Mouse (Mus musculus) G1E-ER4 (cell line): ENCODE measurements around the gene Tmem156. TPM values are rescaled to one million over a fixed set of nuclear protein-coding genes. Genes with fewer than 3 reads are reported as not detected.

Experiments
- GATA1 ChIP-seq: IDR thresholded peaks from one replicate; pipeline ENCODE4 v1.8.0; 2012; ENCODE audit warnings: low read length, inconsistent platforms
- polyA plus RNA-seq: library from polyadenylated mRNA; stranded (reverse); fragments of >175 nt; gene quantifications from 2 replicates; pipeline ENCODE4 v1.2.3, GENCODE M21; 2012

Gene Tmem156
- polyA plus RNA-seq, 1 experiment = not detected

- no peak for TF ChIP-seq GATA1
These were observed 52.9 kb downstream of the Tmem156 start for GRCm38 (mm10) chr5:65038811-65039571.

- no peak for TF ChIP-seq GATA1
These were observed 53.6 kb downstream of the Tmem156 start for GRCm38 (mm10) chr5:65038305-65038704.

GRCm38 (mm10) chr5:65036597-65036996 is 55.3 kb downstream of the Tmem156 start:
- no peak for TF ChIP-seq GATA1

GRCm38 (mm10) chr5:65028019-65028418 is 63.9 kb downstream of the Tmem156 start:
- no peak for TF ChIP-seq GATA1

- TF ChIP-seq GATA1 = no peak
These were observed 65.2 kb downstream of the Tmem156 start for GRCm38 (mm10) chr5:65026776-65027175.

GRCm38 (mm10) chr5:65025916-65026315 is 66.0 kb downstream of the Tmem156 start:
- TF ChIP-seq GATA1 = no peak

- no peak for TF ChIP-seq GATA1
These were observed 67.3 kb downstream of the Tmem156 start for GRCm38 (mm10) chr5:65024641-65025040.

GRCm38 (mm10) chr5:65022006-65022405 is 69.9 kb downstream of the Tmem156 start:
- no peak for TF ChIP-seq GATA1

- no peak for TF ChIP-seq GATA1
These were observed 72.1 kb downstream of the Tmem156 start for GRCm38 (mm10) chr5:65019823-65020222.

- TF ChIP-seq GATA1 = no peak
These were observed 72.8 kb downstream of the Tmem156 start for GRCm38 (mm10) chr5:65019109-65019508.

- TF ChIP-seq GATA1 = no peak
These were observed 76.4 kb downstream of the Tmem156 start for GRCm38 (mm10) chr5:65015508-65015907.

GRCm38 (mm10) chr5:65011901-65012573 is 79.9 kb downstream of the Tmem156 start:
- TF ChIP-seq GATA1 = no peak

GRCm38 (mm10) chr5:65006011-65006491 is 85.9 kb downstream of the Tmem156 start:
- no peak for TF ChIP-seq GATA1

- no peak for TF ChIP-seq GATA1
These were observed 86.7 kb downstream of the Tmem156 start for GRCm38 (mm10) chr5:65005251-65005650.

Other genes starting within 250 kb of the Tmem156 start
- not detected in 2 replicates for gene Tlr1, start 158.6 kb downstream of the Tmem156 start, polyA plus RNA-seq
- gene Tlr6, start 132.0 kb downstream of the Tmem156 start, polyA plus RNA-seq = not detected in 2 replicates
- gene Fam114a1, start 122.1 kb downstream of the Tmem156 start, polyA plus RNA-seq = not detected in 2 replicates
- not detected in 2 replicates for gene Klhl5, start 15.4 kb upstream of the Tmem156 start, polyA plus RNA-seq
- 0.15 and 0.22 TPM in 2 replicates for gene Wdr19, start 107.6 kb upstream of the Tmem156 start, polyA plus RNA-seq
- 2.7 and 17.2 TPM in 2 replicates for gene Rfc1, start 243.5 kb upstream of the Tmem156 start, polyA plus RNA-seq